Mouse (Mus musculus) embryo, embryonic 11 days (tissue): Measurements from ENCODE around the gene Dynlt1a.
A peak's percentile ranks its signal among the peaks of the same experiment; 100 is the strongest.
"Not testable (repeated sequence)": the region's sequence is repeated elsewhere in the genome, so short reads cannot be mapped to it uniquely, and the experiment has no call there.

Experiments used
- DNase-seq: peaks from one replicate; pipeline ENCODE4 v3.0.0-alpha.2; 2015

The Dynlt1a gene

DNA sequence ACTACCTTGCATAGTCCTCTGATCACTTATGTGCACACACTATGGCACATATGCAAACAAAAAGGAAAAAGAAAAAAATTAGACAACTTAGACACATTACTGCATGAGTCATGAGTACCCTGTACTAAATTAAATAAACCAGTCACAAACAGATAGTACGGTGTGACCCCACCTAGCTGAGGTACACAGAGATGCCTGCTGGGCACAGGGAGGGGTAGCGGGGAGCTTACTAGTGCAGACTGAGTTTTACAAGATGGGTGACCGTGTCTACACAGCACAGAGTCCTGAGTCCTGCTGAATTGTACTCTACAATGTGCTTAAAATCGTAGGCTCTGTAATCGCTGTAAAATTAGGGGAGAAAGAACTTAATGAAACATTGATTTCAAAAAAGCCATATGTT lies 31.1 kb downstream of the Dynlt1a start:
- not testable (repeated sequence) for DNase-seq

DNA sequence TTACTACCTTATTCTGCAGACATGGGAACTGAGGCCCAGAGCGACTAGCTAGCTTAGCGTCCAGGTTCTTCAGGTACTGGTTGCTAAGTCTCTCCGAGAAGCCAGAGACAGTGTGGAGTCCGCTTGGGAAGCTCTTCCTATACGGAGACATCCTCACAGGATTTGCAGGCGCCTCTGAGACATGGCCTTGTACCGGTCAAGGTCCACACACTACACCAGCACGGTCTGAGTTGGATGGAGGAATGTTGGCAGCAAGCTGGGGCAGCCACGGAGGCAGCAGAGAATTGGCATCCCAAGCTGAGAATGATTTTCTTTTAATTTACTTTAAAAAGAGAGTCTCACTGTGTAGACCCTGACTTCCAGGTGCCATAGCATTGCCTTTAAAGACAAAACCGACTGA lies 34.2 kb downstream of the Dynlt1a start:
- not testable (repeated sequence) for DNase-seq

DNA sequence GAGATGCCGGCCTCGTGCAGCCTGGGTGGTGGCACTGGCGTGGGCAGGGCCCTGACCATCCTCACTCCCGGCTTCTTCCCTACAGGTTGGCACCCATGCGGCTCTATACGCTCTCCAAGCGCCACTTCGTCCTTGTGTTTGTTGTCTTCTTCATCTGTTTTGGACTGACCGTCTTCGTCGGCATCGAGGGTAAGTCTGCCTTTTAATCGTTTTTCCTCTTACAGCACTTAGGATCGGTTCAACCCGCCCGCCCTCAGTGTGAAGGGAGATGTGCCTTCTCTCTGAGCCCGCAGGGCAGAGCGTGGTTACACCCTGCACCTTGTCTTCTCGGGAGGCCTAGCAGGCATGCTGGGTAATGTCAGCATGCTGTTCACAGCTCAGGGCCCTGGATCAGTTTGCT lies 36.8 kb downstream of the Dynlt1a start:
- not testable (repeated sequence) for DNase-seq

DNA sequence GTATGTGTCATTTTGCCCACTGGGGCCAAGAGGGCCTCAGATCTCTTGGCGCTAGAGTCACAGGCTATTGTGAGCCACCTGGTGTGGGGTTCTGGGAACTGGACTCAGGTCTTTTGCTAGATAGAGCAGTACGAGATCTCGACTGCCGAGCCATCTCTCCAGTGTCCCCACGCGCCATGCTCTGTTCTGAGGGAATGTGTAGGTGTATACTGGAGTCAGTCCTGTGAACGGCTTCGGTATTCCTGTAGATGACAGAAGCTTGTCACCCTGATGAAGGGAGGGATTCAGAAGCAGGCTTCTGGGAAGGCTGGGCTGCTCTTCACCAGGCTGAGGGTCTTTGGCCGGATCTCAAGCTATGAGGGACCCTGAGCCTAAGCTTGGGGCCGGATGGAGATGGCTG lies 37.5 kb downstream of the Dynlt1a start:
- not testable (repeated sequence) for DNase-seq

DNA sequence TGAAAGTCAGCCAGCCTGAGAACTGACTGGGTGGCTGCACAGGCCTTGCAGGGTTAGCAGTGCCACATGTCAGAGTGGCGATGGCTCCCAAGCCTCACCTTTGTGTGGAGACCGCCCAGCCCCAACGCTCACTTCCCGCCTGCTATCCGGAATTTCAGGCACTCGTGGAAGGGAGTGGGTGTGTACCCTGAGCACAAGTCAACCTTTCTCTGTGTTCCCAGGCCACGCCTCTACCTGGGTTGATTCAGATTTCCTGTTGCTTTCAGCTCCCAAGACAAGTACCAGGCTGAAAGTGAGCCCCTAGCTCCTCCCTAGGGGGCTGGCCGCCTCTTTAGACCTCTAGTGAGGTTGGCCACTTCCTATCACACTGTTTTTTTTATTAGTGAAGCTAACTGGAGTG lies 38.1 kb downstream of the Dynlt1a start:
- DNase-seq: not testable (repeated sequence)

DNA sequence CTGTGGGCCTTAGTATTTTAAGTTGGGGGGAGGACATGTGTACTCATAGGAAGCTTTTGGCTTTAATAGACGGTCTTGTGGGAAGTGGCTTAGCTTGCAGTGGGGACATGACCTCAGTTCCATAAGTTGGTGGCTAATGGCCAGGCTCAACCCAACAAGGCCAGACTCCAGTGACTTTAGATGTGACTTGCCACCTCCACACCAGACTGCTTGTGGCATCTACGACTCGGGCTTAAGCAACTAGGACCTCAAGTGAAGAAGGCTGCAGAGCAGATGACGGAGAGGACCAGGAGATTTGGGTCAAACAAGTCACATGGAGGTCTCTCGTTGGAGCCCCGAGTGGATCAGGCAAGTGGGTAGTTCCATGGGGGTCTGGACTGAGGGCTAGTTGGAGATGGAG lies 42.6 kb downstream of the Dynlt1a start:
- DNase-seq: not testable (repeated sequence)

DNA sequence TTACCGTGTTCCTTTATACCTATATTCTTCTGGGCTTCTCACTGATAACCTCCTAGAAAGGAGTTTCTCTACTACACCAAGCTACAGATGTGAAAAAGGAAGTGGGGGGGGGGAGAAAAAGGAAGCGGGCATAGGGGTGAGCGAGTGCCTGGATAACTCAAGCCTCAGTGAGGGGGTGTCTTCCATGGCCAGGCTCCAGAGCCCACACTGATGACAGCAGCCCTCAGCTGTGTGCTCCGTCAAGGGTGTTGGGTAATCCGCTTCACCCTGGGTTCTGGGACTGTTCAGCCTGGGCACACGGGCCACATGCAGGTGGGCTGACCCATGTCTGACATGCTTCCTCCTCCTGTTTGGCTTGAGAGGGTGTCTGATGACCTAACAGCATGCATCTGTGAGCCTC lies 45.3 kb downstream of the Dynlt1a start:
- not testable (repeated sequence) for DNase-seq

DNA sequence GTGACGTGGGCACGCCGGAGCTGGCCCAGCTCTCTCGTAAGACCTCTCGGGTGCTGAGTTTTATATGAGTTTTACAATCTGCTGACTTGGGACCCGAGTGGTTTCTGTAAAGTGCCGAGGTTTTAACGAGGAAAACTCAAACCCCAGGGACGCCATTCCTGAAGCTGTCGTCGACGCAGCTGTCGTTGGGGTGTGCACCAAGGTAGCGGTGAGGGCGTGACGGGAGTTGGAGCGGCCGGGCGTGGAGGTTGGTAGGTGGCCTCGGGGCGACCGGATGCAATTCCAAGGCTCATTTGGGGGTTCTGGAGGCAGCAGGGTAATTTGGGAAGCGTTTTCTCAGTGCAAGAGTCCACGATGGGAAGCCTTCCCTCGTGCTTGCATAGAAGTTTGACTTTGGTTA lies 46.5 kb downstream of the Dynlt1a start:
- DNase-seq: peak; percentile 39

DNA sequence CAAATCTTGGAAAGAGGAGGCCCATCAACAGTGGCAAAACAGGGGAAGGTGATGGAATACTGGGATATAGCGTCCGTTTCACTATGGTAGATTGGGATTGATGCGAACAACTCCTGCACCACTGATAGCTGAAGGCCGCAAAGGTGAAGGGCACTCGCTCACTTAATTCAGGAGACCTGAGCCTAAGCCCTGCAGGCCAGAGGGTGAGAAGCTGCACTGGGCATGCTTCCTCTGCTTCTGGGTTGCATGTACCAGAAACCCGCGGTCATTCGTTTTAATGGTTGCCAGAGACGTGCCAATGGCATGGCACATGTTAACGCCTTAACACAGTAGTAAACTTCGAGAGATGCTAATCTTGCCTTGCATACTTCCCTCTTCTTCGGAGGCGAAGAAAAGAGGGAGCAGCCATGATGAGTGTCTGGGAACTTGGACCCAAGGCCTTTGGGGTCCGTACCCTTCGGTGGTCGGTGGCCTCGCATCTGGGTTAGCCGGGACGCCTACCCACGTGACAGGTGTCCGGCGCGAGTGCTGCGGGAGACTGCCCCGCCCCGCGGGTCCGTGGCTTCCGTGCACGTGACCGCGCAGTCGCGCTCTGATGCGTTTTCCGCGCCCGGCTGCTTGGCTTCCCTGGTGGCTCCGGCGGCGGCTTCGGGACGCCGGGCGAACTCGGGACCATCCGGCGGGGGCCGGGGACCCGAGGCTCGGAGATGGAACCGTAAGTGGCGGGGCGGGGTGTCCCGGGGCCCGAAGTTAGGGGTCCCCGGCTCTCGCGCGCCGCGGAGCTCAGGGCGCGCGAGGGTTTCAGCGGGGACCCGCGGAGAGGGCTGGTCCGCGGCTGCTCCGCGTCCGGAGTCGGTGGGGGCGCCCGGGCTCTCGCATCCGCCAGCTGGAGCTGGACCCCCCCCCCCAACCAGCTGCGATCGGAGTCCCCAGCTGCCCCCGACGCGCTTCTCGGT lies 47.1 kb downstream of the Dynlt1a start:
- peak; percentile 45 for DNase-seq

DNA sequence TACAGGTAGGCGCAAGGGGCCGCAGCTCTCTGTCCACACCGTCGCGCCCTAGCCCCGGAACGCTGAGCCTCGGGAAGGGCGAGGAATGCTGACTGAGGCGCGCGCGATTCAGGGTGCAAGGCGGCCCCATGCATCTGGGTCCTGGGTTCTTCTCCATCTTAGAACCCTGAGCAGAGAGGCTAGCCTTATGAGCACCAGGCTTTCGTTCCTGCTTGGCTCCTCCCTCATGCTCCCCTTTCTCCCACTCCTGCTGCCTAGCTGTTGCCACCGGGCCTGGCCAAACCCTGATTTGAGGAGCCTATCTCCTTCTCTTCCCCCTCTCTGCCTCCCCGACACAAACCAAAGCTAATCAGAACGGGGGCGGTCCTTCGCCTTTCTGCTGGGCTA lies 60.2 kb downstream of the Dynlt1a start:
- not testable (repeated sequence) for DNase-seq

DNA sequence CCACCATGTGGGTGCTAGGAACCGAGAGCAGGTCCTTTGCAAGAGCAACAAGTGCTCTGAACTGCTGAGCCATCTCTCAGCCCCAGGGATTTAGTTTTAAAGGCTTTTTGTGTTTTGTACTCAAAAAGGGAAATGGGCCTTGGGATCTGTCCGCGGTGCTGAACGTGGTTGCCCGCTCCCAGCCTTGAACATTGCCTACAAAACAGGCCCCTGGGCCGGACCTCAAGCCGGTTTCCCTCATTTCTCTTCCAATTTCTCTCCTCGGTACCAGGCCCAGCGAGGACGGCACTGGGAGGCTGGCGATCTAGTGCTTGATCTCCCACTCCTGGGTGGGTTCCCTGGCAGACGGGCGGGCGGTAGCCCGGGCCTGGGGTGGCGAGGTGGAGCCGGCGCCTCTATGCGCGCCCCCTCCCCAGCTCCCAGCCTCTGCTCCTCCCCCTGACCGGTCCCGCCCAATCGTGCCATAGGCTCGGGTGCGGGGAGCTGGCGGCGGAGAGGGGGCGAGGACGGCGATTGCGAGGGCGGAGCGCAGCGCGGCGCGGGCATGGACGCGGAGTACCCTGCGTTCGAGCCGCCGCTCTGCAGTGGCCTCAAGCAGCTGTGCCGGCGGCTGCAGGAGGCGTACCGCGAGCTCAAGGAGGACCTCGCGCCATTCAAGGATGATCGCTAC lies 60.8 kb downstream of the Dynlt1a start, which contains the start of gene Tmem181a:
Gene Tmem181a (plus strand): TSS at position 461 of the 670 bp plus-strand sequence.
- not testable (repeated sequence) for DNase-seq
